Mouse (Mus musculus): ENCODE data around the gene Ice1.
A peak's percentile ranks its signal among the peaks of the same experiment; 100 is the strongest.

Gene Ice1

DNA sequence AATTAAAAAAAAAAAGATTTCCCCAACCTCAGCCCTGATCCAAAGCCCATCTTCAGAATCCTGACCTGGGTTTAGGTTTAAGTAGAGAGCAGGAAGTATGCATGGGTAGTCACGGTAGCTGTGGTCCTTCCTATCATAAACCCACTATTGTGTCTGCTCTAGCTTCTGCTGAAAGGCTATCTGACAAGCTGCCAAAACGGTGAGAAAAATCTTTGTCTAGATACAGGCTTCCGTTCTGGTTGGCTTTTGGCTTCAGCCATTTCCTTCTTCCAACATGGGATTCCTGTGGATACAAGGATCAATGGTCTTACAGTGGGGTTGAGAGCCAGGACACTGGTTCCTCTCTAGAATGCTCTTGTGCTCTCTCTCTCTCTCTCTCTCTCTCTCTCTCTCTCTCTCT lies 2.2 kb upstream of the Ice1 start:
- no peak for DNase-seq (ENCODE audit: low spot score in 2 of 2)

DNA sequence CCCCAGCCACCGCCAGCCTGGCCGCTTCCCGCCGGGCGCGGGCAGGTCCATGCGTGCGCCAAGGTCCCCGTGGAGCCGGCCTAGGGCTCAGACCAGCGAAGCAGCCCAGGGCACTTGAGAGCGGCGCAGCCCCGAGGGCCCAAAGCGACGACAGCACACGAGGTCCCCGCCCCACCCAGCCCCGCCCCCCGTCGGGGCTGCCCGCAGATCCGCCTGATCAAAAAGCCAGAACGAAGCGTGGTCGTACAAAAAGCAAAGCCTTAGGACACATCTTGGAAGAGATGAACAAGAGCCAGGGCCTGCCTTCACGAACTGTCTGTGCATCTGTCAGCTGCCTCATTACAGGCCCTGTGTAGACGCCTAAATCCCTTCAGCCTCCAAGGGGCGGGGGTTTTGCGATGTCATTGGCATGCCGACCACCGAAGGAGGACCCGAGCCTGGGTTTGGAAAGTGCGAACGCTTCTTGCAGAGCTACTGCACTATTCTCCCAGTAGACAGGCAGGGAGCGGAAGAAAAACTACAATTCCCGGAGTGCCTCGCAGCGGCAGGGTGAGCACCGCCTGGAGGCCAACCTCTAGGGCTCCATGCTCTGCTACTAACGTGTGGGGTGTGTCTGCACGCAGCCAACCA lies 343 bp upstream of the Ice1 start:
- peak; percentile 93 to 95 for DNase-seq (ENCODE audit: low spot score in 2 of 2)

GRCm38 (mm10) chr13:70636706-70637105 lies 728 bp downstream of the Ice1 start:
- no peak for DNase-seq (ENCODE audit: low spot score in 2 of 2)

GRCm38 (mm10) chr13:70635591-70635990 lies 1.8 kb downstream of the Ice1 start:
- no peak for DNase-seq (ENCODE audit: low spot score in 2 of 2)

GRCm38 (mm10) chr13:70626416-70626815 lies 11.0 kb downstream of the Ice1 start:
- no peak for DNase-seq (ENCODE audit: low spot score in 2 of 2)

GRCm38 (mm10) chr13:70625665-70626064 lies 11.8 kb downstream of the Ice1 start:
- no peak for DNase-seq (ENCODE audit: low spot score in 2 of 2)

GRCm38 (mm10) chr13:70624445-70624844 lies 13.0 kb downstream of the Ice1 start:
- DNase-seq (ENCODE audit: low spot score in 2 of 2): no peak

- no peak for DNase-seq (ENCODE audit: low spot score in 2 of 2)
Observed at GRCm38 (mm10) chr13:70622461-70623057, 14.9 kb downstream of the Ice1 start.

DNA sequence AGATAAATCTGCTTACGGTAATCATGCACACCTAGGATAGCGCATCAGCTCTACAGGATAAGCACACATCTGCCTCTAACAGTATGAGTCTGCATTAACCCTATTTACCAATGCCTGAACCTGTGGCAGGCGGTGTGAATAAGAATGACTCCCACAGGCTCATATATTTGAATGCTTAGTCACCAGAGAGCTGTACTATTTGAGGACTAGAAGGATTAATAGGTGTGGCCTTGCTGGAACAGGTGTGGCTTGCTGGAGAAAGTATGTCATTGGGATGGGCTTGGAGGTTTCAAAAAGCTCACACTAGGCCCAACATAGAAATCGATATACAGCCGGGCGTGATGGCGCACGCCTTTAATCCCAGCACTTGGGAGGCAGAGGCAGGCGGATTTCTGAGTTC lies 15.9 kb downstream of the Ice1 start:
- DNase-seq (ENCODE audit: low spot score in 2 of 2): no peak

- no peak for DNase-seq (ENCODE audit: low spot score in 2 of 2)
Observed at GRCm38 (mm10) chr13:70612837-70613236, 24.6 kb downstream of the Ice1 start.

- DNase-seq (ENCODE audit: low spot score in 2 of 2): peak; percentile 39 to 52
Observed at GRCm38 (mm10) chr13:70610431-70611420, 26.7 kb downstream of the Ice1 start.

DNA sequence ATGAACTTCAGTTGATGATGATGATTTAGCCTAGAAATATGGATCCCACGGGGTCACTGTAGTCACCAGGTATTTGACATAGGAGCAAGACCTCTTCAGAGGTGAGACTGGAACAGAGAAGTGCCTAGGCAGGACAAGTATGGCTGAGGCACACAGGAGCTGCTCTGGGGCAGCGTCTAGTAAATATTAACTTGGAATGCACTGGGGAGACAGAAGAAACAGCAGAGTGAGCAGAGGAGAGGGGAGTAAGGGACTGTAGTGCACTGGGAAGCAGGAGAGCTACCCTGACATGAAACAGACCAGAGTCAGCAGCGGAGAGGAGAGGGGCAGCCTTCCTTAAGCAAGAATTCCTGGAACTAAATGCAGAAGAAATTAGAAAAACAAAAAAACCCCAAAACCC lies 27.8 kb downstream of the Ice1 start:
- DNase-seq (ENCODE audit: low spot score in 2 of 2): no peak

GRCm38 (mm10) chr13:70605366-70605765 lies 32.1 kb downstream of the Ice1 start:
- DNase-seq (ENCODE audit: low spot score in 2 of 2): no peak

- DNase-seq (ENCODE audit: low spot score in 2 of 2): no peak
Observed at GRCm38 (mm10) chr13:70604723-70605122, 32.7 kb downstream of the Ice1 start.

DNA sequence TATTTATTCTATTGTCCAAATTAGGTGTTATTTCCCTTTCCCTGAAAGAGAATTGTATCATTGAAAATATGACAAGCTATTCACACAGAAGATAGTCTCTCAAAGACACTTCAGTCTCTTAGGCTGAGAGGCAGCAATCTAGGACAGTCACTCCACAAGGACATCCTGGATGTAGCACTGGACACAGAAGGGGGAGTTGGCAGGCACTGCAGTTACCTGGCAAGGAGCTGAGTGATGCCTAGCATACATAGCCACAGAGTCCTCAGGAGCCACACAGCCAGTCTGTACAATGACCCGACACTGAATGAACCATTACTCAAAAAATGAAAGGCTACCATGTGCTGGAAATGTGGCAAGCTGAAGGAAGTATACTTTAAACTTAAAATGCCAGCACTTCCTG lies 35.9 kb downstream of the Ice1 start:
- no peak for DNase-seq (ENCODE audit: low spot score in 2 of 2)

DNA sequence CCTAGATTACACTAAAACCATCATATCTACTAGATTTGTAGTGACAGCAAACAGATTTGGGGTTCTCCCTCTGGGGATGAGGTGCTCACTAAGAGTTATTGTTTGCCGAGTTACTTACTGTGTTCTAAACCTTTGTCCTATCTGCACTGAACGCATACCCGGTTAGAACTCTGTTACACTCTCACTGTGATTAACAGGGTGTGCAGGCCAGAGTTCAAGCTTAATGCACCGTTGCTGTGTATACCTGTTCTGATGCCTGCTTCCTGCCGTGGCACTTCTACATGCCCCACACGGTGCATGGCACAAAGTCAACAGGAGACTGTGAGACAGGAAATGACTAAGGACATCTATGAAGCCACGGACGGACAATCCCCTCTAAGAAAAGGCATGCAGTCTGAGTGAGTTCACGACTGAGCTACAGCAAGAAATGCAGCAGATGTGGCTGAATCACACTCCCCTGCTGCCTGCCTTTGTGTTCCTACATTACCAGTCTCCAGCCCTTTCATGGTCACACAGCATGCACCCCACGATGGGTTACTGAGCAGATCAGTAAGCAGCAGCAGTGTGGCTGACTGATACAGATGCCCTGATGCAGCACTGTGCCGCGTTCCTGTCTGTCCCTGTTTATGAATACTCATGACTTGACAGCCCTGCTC lies 37.3 kb downstream of the Ice1 start:
- no peak for DNase-seq (ENCODE audit: low spot score in 2 of 2)

GRCm38 (mm10) chr13:70598941-70599340 lies 38.5 kb downstream of the Ice1 start:
- no peak for DNase-seq (ENCODE audit: low spot score in 2 of 2)

DNA sequence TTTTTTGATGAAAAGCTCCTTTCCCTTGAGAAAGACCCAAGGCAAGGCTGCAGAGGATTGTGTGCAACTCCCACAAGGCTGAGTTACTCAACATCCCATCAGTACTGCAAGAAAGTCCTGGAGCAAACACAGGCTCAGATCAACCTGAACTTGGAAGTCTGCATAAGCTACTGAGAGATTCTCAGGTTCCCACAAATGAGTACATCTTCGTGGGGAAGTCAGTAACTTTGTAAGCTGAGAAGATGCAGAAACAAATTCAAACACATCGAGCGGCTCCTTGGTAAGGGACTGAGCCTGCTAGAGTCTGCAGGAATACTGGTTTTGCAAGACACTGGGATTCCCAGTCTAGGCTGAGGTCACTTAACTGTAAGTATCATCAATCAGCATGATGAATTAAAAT lies 40.5 kb downstream of the Ice1 start:
- DNase-seq (ENCODE audit: low spot score in 2 of 2): no peak

- peak; percentile 47 to 74 for DNase-seq (ENCODE audit: low spot score in 2 of 2)
Observed at GRCm38 (mm10) chr13:70590248-70590762, 47.1 kb downstream of the Ice1 start.

DNA sequence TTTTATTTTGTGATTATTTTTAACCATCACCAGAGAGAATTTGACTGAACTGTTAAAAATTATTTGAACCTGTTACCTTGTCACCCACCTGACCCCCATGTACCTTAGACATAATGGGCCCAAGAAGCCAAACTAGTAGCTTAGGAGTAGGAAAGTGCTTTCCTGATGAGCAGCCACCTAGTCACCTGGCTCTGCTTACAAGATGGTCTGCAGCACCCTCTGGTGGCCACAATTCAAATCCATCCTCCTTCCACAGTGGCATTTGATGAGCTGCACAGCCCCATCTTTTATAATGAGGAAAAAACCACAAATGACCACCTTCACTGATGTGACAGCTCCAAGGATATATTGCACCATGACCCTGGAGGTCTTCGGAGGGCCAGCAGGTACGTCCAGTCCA lies 50.5 kb downstream of the Ice1 start:
- DNase-seq (ENCODE audit: low spot score in 2 of 2): peak; percentile 8 to 15

- no peak for DNase-seq (ENCODE audit: low spot score in 2 of 2)
Observed at GRCm38 (mm10) chr13:70582517-70582916, 54.9 kb downstream of the Ice1 start.

DNA sequence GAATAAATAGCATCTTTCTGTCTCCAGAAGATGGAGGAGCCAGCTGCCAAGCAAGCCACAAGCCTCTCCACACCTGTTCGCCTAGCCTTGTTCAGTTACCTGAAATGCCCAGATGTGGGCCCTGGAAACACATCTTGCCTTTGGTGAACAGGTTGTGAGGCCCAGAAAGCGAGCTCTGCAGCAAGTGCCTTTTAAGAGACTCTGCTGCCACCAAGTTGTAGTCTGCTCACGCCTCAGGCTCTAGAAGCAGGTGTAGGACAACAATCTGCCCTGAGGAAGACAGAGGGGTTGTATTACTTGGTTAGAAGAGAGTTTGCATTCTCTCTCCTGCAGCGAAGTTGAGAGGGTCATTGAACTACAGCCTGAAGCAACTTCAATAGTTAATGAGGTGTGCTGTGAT lies 55.9 kb downstream of the Ice1 start:
- no peak for DNase-seq (ENCODE audit: low spot score in 2 of 2)

Data from urinary bladder, postnatal 36 days (tissue).